Mouse (Mus musculus) mouse embryonic stem cell (cell line): ENCODE data around the gene Col26a1.

Experiments used
- in situ Hi-C, 2 experiments: fragments of 300-500 bp; cut with MboI; formaldehyde crosslinking; loops; 1 replicate in 1 of 2; 3 replicates in 1 of 2; pipeline ENCODE4 v1.14.3; 2019 to 2020; ENCODE audit warnings: low sequenced_read_pairs in 2 of 2, low pct_unique_long_range_greater_than_20kb in 1 of 2, mixed read lengths in 1 of 2; ENCODE audit not compliant: unreplicated experiment in 1 of 2

The Col26a1 gene

DNA sequence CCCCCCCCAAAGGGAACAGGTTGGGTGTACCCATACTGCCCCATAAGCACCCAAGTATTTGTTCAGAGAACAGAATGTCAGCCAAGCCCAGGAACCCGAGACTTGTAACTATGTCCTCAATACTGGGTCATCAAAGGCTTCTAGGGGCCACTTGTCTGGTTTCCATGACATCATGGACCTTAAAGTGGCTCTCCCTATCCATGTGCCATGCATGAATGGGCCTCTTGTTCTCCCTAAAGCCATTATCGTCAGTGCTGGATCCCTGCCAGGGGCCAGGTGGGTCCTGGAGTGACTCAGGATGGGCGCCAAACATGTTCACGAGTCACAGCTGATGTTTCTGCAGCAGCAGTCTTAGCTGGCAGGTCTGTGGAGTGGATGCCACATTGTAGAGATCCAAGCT lies 172.3 kb downstream of the Col26a1 start:
- in situ Hi-C loops: no loop called here

DNA sequence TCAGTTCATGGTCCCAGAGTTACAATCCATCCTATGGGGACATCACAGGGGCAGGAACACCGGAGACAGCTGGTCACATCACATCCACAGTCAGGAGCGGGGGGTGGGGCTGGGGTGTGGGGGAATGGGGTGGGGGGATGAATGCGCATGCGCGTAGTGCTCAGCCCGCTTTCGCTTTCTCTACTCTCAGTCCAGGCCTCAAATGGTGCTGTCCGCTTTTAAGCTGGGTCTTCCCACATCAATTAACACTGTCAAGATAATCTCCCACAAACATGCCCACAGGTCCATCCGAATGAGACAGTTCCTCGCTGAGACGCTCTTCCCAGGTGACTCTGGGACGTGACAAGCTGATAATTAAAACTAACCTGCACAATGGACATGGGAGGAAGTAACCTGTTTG lies 174.9 kb downstream of the Col26a1 start:
- in situ Hi-C loops: no loop called here

DNA sequence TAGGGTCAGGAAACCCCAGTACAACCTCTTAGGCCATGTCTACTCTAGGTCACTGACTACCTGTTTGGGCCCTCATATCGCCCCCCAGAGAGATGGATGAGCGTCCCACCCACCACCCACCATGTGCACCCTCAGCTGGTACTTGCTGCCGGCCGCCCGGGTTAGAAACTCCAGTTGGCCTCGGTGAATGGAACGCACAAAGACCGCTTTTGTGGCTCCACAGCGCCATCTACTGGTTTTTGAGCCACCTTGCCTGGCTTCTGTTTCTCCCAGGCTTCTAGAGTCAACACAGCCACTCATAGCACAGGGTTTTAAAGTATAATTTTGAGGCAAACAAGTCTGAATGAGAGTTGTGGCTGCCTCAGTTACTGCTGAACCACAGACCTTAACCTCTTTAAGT lies 176.2 kb downstream of the Col26a1 start:
- in situ Hi-C loops: no loop called here

DNA sequence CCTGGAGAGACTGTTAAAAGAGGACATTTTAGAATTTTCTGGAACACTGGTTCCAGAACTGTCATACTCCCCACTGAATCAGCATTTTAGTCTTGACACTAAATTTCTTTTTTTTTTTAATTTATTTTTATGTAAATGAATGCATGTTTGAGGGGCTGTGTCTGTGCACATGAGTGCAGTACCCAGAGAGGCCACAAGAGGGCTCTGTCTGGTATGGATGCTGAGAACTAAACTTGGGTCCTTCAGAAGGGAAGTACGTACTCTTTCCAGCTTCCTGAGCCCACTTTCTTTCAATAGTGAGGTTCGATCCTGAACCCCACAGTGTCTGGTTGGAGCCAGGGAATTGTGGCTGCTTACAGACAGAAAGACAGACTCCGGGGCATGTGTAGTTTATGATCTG lies 177.5 kb downstream of the Col26a1 start:
- in situ Hi-C loops: no loop called here

DNA sequence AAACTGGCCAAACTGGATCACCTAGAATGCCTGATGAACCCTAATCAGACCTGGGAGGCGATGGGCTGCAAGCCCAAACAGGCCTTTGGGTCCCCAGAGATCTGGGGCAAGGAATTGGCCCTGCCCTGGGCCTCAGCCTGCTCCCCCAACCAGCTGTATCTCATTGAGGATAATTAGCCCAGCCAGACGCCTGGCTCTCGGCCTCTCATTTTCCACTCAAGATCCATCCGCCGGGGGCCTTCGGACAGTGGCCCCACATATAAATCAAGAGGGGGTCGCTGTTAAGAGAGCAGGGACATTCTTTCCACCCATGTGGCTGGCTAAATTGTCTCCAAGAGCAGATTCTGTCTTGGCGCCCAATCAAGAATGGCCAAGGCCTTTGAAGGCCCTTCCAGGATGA lies 178.9 kb downstream of the Col26a1 start:
- in situ Hi-C loops: no loop called here

DNA sequence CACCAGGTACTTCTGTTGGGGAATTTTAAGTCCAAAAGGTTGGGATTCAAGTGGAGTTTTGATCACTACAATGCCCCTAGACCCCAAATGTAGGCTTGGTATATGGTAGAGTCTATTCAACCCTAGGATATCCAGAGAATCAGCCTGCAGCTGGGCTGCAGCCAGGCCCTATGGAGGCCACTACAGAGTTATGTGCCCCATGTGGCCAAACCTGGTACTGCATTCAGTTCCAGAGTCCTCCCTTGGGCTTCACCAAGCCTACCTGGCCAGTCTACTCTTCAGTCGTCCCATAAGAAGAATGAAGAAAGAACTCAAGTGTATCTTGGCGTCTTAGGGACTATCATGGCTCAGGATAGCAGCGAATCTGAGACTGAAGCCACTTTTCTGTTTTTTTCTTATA lies 179.3 kb downstream of the Col26a1 start:
- in situ Hi-C loops: no loop called here

DNA sequence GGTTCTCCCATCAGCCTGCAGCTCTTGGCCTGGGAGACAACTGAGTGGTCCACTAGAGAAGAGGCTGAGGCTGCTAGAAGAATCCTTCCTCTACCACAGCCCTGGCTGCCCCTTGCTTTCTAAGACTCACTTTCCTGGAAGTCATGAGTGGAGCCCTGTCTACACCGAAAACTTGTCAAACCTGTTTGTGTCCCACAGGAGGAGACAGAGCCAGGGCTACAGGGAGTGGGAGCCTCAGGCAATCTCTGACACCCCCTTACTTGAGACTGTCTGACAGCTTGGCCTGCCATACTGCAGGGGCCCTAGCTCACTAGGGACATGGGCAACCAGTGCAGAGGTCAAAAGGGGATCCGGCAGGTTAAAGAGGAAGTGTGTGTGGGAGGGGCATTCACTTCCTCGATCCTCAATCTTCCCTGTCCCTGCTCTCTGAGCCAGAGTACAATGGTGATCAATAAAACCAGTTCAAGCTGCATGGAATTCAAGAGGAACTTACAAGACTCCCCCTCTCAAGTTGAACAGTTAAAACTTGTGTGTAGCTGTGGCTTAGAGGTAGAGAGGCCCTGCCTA lies 180.8 kb downstream of the Col26a1 start:
- in situ Hi-C loops: no loop called here

DNA sequence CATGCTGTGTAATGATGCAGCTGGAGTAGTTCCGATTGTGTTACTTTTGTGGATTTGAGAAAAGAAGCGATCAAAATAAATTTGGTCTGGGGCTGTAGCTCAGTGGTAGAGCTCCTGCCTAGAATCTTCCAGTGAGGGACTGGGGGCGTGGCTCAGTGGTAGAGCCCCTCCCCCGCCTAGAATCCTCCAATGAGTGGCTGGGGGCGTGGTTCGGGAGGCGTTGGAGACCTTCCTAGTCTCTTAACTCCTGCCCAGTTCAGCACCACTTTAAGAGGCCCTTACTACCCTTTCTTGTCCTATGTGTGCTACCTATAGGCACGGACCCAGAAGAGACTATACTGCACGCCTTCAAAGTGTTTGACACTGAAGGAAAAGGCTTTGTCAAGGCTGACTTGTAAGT lies 185.4 kb downstream of the Col26a1 start:
- in situ Hi-C loops: no loop called here

DNA sequence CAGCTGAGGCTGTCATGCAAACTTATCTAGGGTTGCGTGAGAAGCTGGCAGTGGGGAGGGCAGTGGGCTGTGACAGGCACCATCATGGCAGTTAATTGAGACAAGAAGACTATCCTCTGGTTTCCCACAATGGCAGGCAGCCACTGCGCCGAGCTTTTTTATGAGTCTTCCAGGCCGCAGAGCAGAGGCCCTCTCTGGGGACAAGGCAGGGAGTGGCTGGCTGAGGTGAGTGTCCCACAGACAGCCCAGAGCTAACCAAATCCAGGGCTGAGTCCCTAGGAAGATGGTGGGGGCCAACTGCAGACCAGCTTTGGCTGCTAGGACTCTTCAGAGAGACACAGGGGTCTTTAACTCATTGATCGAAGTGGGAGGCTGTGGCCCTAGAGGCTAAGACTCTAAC lies 186.5 kb downstream of the Col26a1 start:
- in situ Hi-C loops: no loop called here

DNA sequence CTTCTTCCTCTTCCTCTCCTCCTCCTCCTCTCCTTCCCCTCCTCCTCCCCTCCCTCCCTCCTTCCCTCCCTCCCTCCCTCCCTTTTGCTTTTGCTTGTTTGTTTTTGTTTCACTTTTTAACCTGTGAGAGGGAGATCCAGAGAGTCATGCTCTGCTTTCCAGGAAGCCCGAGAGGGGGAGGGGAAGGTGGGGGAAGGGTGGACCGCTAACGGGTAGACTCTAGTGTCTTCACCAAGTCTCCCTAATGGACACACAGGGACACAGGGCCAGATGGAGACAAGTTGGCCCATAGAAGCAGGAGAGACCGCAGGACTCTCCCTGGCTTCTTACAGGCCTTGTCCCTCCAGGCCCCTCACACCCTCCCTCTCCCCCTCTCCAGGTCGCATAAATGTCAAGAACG lies 188.0 kb downstream of the Col26a1 start:
- in situ Hi-C loops: no loop called here

DNA sequence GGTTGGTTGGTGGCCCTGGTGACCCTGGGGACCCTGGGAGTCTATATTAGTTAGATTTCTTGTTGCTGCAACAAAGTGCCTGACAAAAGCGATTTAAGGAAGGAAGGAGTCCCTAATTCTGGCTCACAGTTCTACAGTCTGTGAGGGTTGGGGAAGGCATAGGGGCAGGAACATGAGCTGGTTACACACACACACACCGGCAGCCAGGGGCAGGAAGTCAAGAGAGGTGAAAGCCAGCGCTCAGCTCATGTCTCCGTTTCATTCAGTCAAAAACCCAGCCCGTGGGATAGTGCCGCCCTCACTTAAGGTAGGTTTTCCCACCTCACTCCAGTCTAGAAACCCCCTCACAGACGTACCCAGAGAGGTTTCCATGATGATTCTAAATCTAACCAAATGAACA lies 189.6 kb downstream of the Col26a1 start:
- in situ Hi-C loops: no loop called here

DNA sequence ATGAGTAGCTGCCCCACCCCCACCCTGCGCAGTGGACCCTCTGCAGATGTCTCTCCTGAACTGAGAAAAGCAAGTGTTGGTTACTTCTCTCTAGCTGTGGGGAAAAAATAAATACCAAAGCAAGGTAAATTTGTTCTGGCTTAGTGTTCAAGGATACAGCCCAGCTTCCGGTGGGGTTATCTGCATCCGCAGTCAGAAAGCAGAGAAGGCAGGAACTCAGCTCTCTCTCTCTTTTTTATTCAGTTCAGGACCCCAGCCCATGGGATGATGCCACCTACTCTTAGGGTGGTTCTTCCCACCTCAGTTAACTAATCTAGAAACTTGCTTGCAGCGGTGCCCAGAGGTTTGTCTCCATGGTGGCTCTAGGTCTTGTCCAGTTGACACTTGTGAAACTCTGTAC lies 190.2 kb downstream of the Col26a1 start, which contains the start of gene Myl10:
Myl10 (plus strand) TSS at position 363 of the 400 bp plus-strand sequence.
- in situ Hi-C loops: no loop called here
